Mouse (Mus musculus) hindbrain, embryonic 13.5 days (tissue): ENCODE data around the gene Mrap. TPM values are rescaled to one million over a fixed set of nuclear protein-coding genes. Genes with fewer than 3 reads are reported as not detected.
A peak's percentile ranks its signal among the peaks of the same experiment; 100 is the strongest.

ENCODE experiments used
- ATAC-seq: fragments of 200-750 bp; cut with Nextera tagmentation; 2 replicates; pipeline ENCODE4 v1.8.0; 2017; ENCODE audit warnings: moderate TSS enrichment; ENCODE audit not compliant: low FRiP score
- H3K27ac ChIP-seq: fragments of 300-500 bp; sonication (generic); 2 replicates; pipeline ENCODE4 v1.5.1; 2015; ENCODE audit warnings: inconsistent platforms, mild to moderate bottlenecking, moderate library complexity
- H3K27me3 ChIP-seq: fragments of 300-500 bp; sonication (generic); 2 replicates; pipeline ENCODE4 v1.6.1; 2015; ENCODE audit warnings: mild to moderate bottlenecking, inconsistent platforms
- H3K36me3 ChIP-seq: fragments of 300-500 bp; sonication (generic); 2 replicates; pipeline ENCODE4 v1.6.1; 2015; ENCODE audit warnings: mild to moderate bottlenecking, inconsistent platforms
- H3K4me1 ChIP-seq: fragments of 300-500 bp; sonication (generic); replicated peaks from 2 replicates; pipeline ENCODE4 v1.6.1; 2015; ENCODE audit warnings: inconsistent platforms
- H3K4me2 ChIP-seq: fragments of 300-500 bp; sonication (generic); 2 replicates; pipeline ENCODE4 v1.6.1; 2015; ENCODE audit warnings: inconsistent platforms, mild to moderate bottlenecking, moderate library complexity
- H3K4me3 ChIP-seq: fragments of 300-500 bp; sonication (generic); 2 replicates; pipeline ENCODE4 v1.5.1; 2015; ENCODE audit warnings: mild to moderate bottlenecking, inconsistent platforms
- H3K9ac ChIP-seq: fragments of 300-500 bp; sonication (generic); 2 replicates; pipeline ENCODE4 v1.6.1; 2015; ENCODE audit warnings: mild to moderate bottlenecking, inconsistent platforms
- H3K9me3 ChIP-seq: fragments of 300-500 bp; sonication (generic); 2 replicates; pipeline ENCODE4 v1.6.1; 2016; ENCODE audit warnings: inconsistent platforms
- WGBS: fragments of 180-500 bp; shearing (Covaris S2); methylation state at CpG from one replicate; pipeline ENCODE4 v1.1.7; 2015; 5-methylcytosine and 5-hydroxymethylcytosine counted together
- polyA plus RNA-seq: library from polyadenylated mRNA; unstranded; fragments of >200 nt; fragmentation: Nextera tagmentation; extraction: Ambion mirVana; gene quantifications from 2 replicates; pipeline ENCODE4 v1.2.1, GENCODE M21; 2015

The Mrap gene
- polyA plus RNA-seq, 1 experiment from 2014 or later, result not detected

- no peaks in the 10 kb centered on the region for H3K9me3 ChIP-seq
- H3K27me3 ChIP-seq, result peaks cover 15% of the 10 kb centered on the region
- ATAC-seq, result peak; percentile 91
- H3K27ac ChIP-seq, result peak overlapping the region; percentile 89
- H3K9ac ChIP-seq, result peak overlapping the region; percentile 63
- peaks cover 36% of the 10 kb centered on the region for H3K4me1 ChIP-seq
- H3K4me2 ChIP-seq, result peak overlapping the region; percentile 56
- 10% methylated on average over 17 of the region's 17 CpGs for WGBS
- H3K36me3 ChIP-seq, result no peaks in the 10 kb centered on the region
- H3K4me3 ChIP-seq, result peak overlapping the region; percentile 29
Measured at GRCm38 (mm10) chr16:90709711-90710289, 28.2 kb upstream of the Mrap start.

GRCm38 (mm10) chr16:90710313-90710712 lies 27.7 kb upstream of the Mrap start:
- Histone ChIP-seq H3K27me3 (peaks cover 15% of the 10 kb centered on the region), H3K9me3 (no peaks in the 10 kb centered on the region), H3K4me1 (peaks cover 36% of the 10 kb centered on the region), H3K36me3 (no peaks in the 10 kb centered on the region), H3K27ac (peak overlapping the region; percentile 89), H3K9ac (peak overlapping the region; percentile 63), H3K4me2 (peak overlapping the region; percentile 56), H3K4me3 (peak overlapping the region; percentile 29)
- WGBS, result 69% methylated on average over 12 of the region's 12 CpGs
- ATAC-seq, result no peak

GRCm38 (mm10) chr16:90724051-90724450 lies 14.0 kb upstream of the Mrap start:
- H3K4me2 ChIP-seq, result no peak overlapping the region
- H3K27ac ChIP-seq, result no peak overlapping the region
- no peak overlapping the region for H3K4me3 ChIP-seq
- no peaks in the 10 kb centered on the region for H3K27me3 ChIP-seq
- H3K9me3 ChIP-seq, result no peaks in the 10 kb centered on the region
- peaks cover 10% of the 10 kb centered on the region for H3K4me1 ChIP-seq
- H3K9ac ChIP-seq, result no peak overlapping the region
- peaks cover 13% of the 10 kb centered on the region; the same call in 1 of the 2 replicates for H3K36me3 ChIP-seq
- WGBS, result 95% methylated on average over 4 of the region's 4 CpGs
- no peak for ATAC-seq

- Histone ChIP-seq H3K4me2 (peak overlapping the region; percentile 97), H3K4me3 (peak overlapping the region; percentile 77), H3K36me3 (0 out of 2 replicates have a peak, but pooled peaks cover 3% of the 10 kb centered on the region), H3K27ac (no peak overlapping the region), H3K27me3 (no peaks in the 10 kb centered on the region), H3K9ac (peak overlapping the region; percentile 71), H3K4me1 (peaks cover 10% of the 10 kb centered on the region), H3K9me3 (no peaks in the 10 kb centered on the region)
- no peak for ATAC-seq
- WGBS, result 6% methylated on average over 38 of the region's 38 CpGs
Measured at GRCm38 (mm10) chr16:90726600-90727227, 11.3 kb upstream of the Mrap start.

- Histone ChIP-seq H3K4me1 (peaks cover 10% of the 10 kb centered on the region), H3K27ac (peak within 1 kb of the TSS; percentile 81), H3K27me3 (no peaks in the 10 kb centered on the region), H3K9me3 (no peaks in the 10 kb centered on the region), H3K4me3 (peak within 1 kb of the TSS; percentile 77), H3K9ac (peak within 1 kb of the TSS; percentile 81), H3K4me2 (peak within 1 kb of the TSS; percentile 97), H3K36me3 (0 out of 2 replicates have a peak, but pooled peaks cover 3% of the 10 kb centered on the region)
- ATAC-seq, result peak; percentile 95
- under 1% methylated on average over 53 of the region's 53 CpGs for WGBS
Measured at GRCm38 (mm10) chr16:90727233-90728115, 10.5 kb upstream of the Mrap start, which contains the start of gene Mis18a. Gene Mis18a (minus strand): TSS chr16:90727404.

- Histone ChIP-seq H3K9ac (no peak overlapping the region), H3K27me3 (0 out of 2 replicates have a peak, but pooled peaks cover 3% of the 10 kb centered on the region), H3K36me3 (0 out of 2 replicates have a peak, but pooled peaks cover 3% of the 10 kb centered on the region), H3K4me1 (no peaks in the 10 kb centered on the region), H3K27ac (no peak overlapping the region), H3K9me3 (no peaks in the 10 kb centered on the region), H3K4me3 (no peak overlapping the region), H3K4me2 (no peak overlapping the region)
- 81% methylated on average over 4 of the region's 4 CpGs for WGBS
- ATAC-seq, result no peak
Measured at GRCm38 (mm10) chr16:90735611-90736010, 2.4 kb upstream of the Mrap start.

GRCm38 (mm10) chr16:90736672-90737270 lies 1.2 kb upstream of the Mrap start:
- Histone ChIP-seq H3K4me2 (no peak overlapping the region), H3K9ac (no peak overlapping the region), H3K4me1 (peaks cover 6% of the 10 kb centered on the region), H3K27ac (no peak overlapping the region), H3K9me3 (no peaks in the 10 kb centered on the region), H3K4me3 (no peak overlapping the region), H3K27me3 (0 out of 2 replicates have a peak, but pooled peaks cover 3% of the 10 kb centered on the region), H3K36me3 (no peaks in the 10 kb centered on the region)
- 68% methylated on average over 10 of the region's 10 CpGs for WGBS
- no peak for ATAC-seq

GRCm38 (mm10) chr16:90747143-90747542 lies 9.1 kb downstream of the Mrap start:
- peaks cover 24% of the 10 kb centered on the region for H3K36me3 ChIP-seq
- H3K9ac ChIP-seq, result no peak overlapping the region
- no peak for ATAC-seq
- WGBS, result 89% methylated on average over 6 of the region's 6 CpGs
- H3K9me3 ChIP-seq, result no peaks in the 10 kb centered on the region
- H3K4me3 ChIP-seq, result no peak overlapping the region
- no peak overlapping the region for H3K27ac ChIP-seq
- no peak overlapping the region for H3K4me2 ChIP-seq
- no peaks in the 10 kb centered on the region for H3K27me3 ChIP-seq
- peaks cover 5% of the 10 kb centered on the region for H3K4me1 ChIP-seq

- peaks cover 34% of the 10 kb centered on the region for H3K36me3 ChIP-seq
- no peak overlapping the region for H3K4me2 ChIP-seq
- no peak overlapping the region for H3K9ac ChIP-seq
- 97% methylated on average over 7 of the region's 7 CpGs for WGBS
- no peaks in the 10 kb centered on the region; the same call in 1 of the 2 replicates for H3K4me1 ChIP-seq
- no peak overlapping the region for H3K4me3 ChIP-seq
- H3K27ac ChIP-seq, result no peak overlapping the region
- H3K27me3 ChIP-seq, result no peaks in the 10 kb centered on the region
- ATAC-seq, result no peak
- no peaks in the 10 kb centered on the region for H3K9me3 ChIP-seq
Measured at GRCm38 (mm10) chr16:90748169-90748568, 10.2 kb downstream of the Mrap start.

GRCm38 (mm10) chr16:90753386-90753941 lies 15.5 kb downstream of the Mrap start:
- Histone ChIP-seq H3K36me3 (peaks cover 76% of the 10 kb centered on the region), H3K4me2 (no peak overlapping the region), H3K9me3 (no peaks in the 10 kb centered on the region), H3K4me1 (no peaks in the 10 kb centered on the region; the same call in 1 of the 2 replicates), H3K4me3 (no peak overlapping the region), H3K27me3 (no peaks in the 10 kb centered on the region), H3K9ac (no peak overlapping the region; the same call in 1 of the 2 replicates), H3K27ac (no peak overlapping the region)
- WGBS, result 94% methylated on average over 13 of the region's 13 CpGs
- no peak for ATAC-seq

GRCm38 (mm10) chr16:90759335-90759734 lies 21.3 kb downstream of the Mrap start:
- H3K4me1 ChIP-seq, result peaks cover 5% of the 10 kb centered on the region; the same call in 1 of the 2 replicates
- no peak overlapping the region for H3K4me3 ChIP-seq
- H3K4me2 ChIP-seq, result no peak overlapping the region
- peaks cover 87% of the 10 kb centered on the region for H3K36me3 ChIP-seq
- ATAC-seq, result no peak
- WGBS, result 41% methylated on average over 3 of the region's 3 CpGs
- no peak overlapping the region for H3K27ac ChIP-seq
- no peaks in the 10 kb centered on the region for H3K9me3 ChIP-seq
- no peaks in the 10 kb centered on the region for H3K27me3 ChIP-seq
- H3K9ac ChIP-seq, result no peak overlapping the region
